8 mouse cellular contexts compared by ENCODE assay signal in the genomic region with DNA sequence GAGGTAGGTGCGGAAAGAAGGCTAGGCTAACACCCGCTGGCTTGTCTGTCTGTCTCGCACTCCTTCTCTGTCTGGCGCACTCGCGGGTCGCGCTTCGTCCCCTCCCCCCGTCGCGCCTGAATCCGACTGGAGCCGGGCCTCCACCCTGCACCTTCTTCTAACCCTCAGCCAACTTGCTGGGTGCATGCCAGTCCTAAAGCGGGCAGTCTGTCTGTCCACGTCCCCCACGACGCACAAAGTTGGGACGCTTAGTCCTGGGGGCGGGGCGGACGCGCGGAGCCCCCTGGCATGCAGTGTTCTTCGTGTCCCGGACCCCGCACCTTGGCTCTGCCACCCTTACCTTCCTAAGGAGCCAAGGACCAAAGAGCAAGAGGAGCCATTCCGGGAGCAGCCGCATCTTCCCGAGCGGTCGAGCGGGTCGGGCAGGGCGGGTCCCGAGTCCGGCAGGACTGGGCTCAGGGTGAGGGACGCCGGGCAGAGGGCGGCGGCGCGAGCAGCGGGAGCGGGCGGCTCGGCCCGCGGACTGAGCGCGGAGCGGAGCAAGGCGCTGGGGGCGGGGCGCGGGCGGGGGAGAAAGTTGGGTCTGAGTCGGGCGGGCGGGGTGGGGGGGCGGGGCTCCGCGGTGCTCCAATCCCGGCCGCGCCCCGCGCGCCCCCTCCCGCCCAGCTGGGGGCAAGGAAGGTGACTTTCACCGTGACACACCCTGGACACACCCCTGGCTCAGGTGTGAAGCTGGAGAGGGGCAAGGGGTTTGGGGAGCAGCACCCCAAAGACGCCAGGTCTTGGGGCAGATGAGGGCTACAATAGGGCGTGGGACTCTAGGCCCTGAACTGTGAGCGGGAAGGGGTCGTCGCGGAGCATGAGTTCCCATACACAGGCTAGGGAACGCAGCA. TPM values are rescaled to one million over a fixed set of nuclear protein-coding genes. Genes with fewer than 3 reads are reported as not detected.
DNase-seq lines count a peak whose midpoint lies in the region; ATAC-seq lines count a peak whose summit lies in the region.

A gene (minus strand): TSS at position 524 of the 893 bp plus-strand sequence.

- DNase-seq in adrenal gland, adult 2 months = peak; percentile 51
- DNase-seq in adrenal gland, postnatal 14 days = no peak
- DNase-seq in A20 (ENCODE audit: low read depth, low spot score) = peak; percentile 48
- DNase-seq in forebrain, embryonic 10.5 days (ENCODE audit: extremely low spot score, low spot score) = no peak
- DNase-seq in kidney, adult 9 months = peak; percentile 56
- no peak for DNase-seq in urinary bladder, postnatal 4 days (ENCODE audit: low spot score in 2 of 2)

- H3K27me3 ChIP-seq in forebrain, embryonic 10.5 days (ENCODE audit: poor library complexity, severe bottlenecking) = peaks cover 84% of the 10 kb centered on the region
- H3K27me3 ChIP-seq in midbrain, embryonic 15.5 days (replicated peaks) = peaks cover 33% of the 10 kb centered on the region

- ATAC-seq in midbrain, embryonic 15.5 days (replicated peaks) = no peak
- ATAC-seq in megakaryocyte progenitor cell, adult 5-6 weeks (replicated peaks; ENCODE audit: poor library complexity) = no peak

- H3K4me3 ChIP-seq in forebrain, embryonic 10.5 days = peak within 1 kb of the TSS; percentile 53
- peak within 1 kb of the TSS; percentile 51 for H3K4me3 ChIP-seq in midbrain, embryonic 15.5 days

- peaks cover 11% of the 10 kb centered on the region for H3K36me3 ChIP-seq in forebrain, embryonic 10.5 days (replicated peaks)
- peaks cover 5% of the 10 kb centered on the region; the same call in 1 of the 2 replicates for H3K36me3 ChIP-seq in midbrain, embryonic 15.5 days (replicated peaks)

- peak within 1 kb of the TSS; percentile 84 for H3K4me2 ChIP-seq in midbrain, embryonic 15.5 days

- peaks cover 80% of the 10 kb centered on the region for H3K4me1 ChIP-seq in forebrain, embryonic 10.5 days
- peaks cover 82% of the 10 kb centered on the region for H3K4me1 ChIP-seq in midbrain, embryonic 15.5 days

- peak within 1 kb of the TSS; percentile 45 for H3K9ac ChIP-seq in midbrain, embryonic 15.5 days

- peak within 1 kb of the TSS; percentile 48; the same call in 1 of the 2 replicates for H3K27ac ChIP-seq in forebrain, embryonic 10.5 days
- H3K27ac ChIP-seq in midbrain, embryonic 15.5 days = peak within 1 kb of the TSS; percentile 51

- under 1% methylated on average over 66 of the region's 78 CpGs for WGBS in forebrain, embryonic 10.5 days
- under 1% methylated on average over 67 of the region's 78 CpGs for WGBS in midbrain, embryonic 15.5 days

- H3K9me3 ChIP-seq in forebrain, embryonic 10.5 days = no peaks in the 10 kb centered on the region
- H3K9me3 ChIP-seq in midbrain, embryonic 15.5 days = no peaks in the 10 kb centered on the region

RNA-seq across cellular contexts. Expression of the gene that starts here (rescaled TPM):
- 10 to 100 TPM in 1 of 2 experiments, 1 to 10 TPM in 1; 5.0 to 11.7 TPM for total RNA-seq in adrenal gland, adult 2 months (2021)
- 7.4 and 7.8 TPM in 2 replicates for polyA plus RNA-seq in adrenal gland, adult 2 months (2012; rRNA removed)
- 7.4 and 8.0 TPM in 2 replicates for total RNA-seq in adrenal gland, postnatal 14 days (2021)
- polyA plus RNA-seq in forebrain, embryonic 10.5 days (2016; fragmentation: Nextera tagmentation; extraction: Ambion mirVana) = 3.0 and 9.5 TPM in 2 replicates
- 93.7 and 114 TPM in 2 replicates for polyA plus RNA-seq in midbrain, embryonic 15.5 days (2015; fragmentation: Nextera tagmentation; extraction: Ambion mirVana)
- not detected in 2 replicates for total RNA-seq in megakaryocyte progenitor cell, adult 5-6 weeks (2015)
- total RNA-seq in megakaryocyte progenitor cell, adult 5-6 weeks (2017) = not detected in 2 replicates

Comparison
In these comparisons a context has a peak if more than half of its experiments do, and no peak if none do; other contexts are left out.
1. DNase-seq: peak in adrenal gland, adult 2 months (single experiment), A20 (single experiment) and kidney, adult 9 months (single experiment); none in adrenal gland, postnatal 14 days (single experiment), forebrain, embryonic 10.5 days (single experiment) and urinary bladder, postnatal 4 days (0 of 2).